Mouse (Mus musculus) c-Kit-positive CD71-positive TER-119-positive erythroid progenitor cells, embryonic 14.5 days (primary cell): ENCODE measurements around the gene Arpc1a.

Source experiments
- DNase-seq: peaks from one replicate; pipeline ENCODE4 v3.0.0-alpha.2; 2013; ENCODE audit warnings: low spot score

Gene Arpc1a

DNA sequence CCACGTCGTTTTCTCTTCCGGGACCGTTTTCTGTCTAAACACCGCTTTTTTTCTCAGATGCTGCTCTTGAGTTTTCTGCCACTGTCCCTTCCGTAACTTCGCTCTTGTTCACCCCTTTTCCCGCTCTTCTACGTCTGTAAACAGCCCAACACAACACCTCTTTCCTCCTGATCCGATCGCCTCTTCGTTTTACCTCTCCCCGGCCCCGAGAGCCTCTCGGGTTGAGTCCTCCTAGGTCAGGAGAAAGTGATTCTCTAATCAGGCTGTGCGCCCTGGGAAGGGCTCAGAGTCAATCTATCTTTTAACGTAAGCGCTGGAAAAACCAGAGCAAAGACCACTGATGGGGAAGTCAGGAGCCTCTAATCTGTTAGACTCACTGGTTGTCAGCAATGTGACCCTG is 57.0 kb downstream of the Arpc1a start:
- peak; percentile 42 for DNase-seq

DNA sequence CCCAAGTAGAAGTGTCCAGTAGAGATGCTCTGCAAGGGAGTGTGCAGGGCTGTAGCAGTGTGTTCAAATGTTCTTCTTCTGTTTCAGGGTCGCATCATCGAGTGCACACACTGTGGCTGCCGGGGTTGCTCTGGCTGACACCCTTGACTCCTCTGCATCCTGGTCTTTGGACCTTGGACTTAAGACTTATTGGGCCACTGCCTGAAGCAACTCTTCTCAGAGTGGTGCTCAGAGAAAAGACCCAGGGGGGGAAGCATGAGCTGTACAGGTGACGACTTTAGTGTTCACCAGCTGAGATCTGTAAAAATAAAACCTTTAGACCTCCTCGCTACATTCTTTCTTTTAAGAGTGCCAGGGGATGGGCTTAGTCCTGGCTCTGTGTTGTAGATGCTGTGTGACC is 64.1 kb downstream of the Arpc1a start:
- DNase-seq: no peak

DNA sequence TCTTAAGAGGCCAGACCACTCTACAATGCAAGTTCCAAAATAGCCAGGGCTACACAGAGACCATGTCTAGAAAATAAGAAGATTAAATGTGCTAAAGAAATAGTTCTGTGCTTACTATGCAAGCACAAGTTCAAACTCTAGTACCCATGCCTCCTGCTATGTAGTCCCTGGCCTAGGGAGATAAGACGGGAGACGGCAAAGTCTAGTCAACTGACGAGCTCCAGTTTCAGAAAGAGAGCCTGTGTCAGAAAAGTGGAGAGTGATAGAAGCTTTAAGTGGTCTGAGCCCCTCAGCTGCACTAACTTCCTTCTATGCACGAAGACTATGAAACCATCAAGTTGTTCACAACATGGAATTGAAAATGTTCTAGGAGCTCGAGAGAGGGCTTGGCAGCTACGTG is 65.7 kb downstream of the Arpc1a start:
- peak; percentile 44 for DNase-seq

DNA sequence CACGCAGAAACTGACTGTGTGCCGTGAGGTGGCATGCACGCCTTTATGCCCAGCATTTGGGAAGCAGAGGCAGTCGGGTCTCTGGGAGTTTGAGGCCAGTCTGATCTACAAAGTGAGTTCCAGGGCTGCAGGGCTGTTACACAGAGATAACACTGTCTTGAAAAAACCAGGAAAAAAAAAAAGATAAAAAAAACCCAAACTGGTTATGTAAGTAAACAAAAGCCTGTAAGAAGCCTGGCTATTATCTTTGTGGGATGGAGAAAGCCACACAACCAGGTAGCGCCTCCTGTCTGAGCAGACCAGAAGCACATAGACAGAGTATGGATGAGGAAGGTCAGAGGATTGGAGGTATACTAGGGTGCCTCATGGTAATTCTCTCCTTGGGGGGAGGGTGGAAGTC is 69.1 kb downstream of the Arpc1a start:
- peak; percentile 49 for DNase-seq
